In the genomic region with DNA sequence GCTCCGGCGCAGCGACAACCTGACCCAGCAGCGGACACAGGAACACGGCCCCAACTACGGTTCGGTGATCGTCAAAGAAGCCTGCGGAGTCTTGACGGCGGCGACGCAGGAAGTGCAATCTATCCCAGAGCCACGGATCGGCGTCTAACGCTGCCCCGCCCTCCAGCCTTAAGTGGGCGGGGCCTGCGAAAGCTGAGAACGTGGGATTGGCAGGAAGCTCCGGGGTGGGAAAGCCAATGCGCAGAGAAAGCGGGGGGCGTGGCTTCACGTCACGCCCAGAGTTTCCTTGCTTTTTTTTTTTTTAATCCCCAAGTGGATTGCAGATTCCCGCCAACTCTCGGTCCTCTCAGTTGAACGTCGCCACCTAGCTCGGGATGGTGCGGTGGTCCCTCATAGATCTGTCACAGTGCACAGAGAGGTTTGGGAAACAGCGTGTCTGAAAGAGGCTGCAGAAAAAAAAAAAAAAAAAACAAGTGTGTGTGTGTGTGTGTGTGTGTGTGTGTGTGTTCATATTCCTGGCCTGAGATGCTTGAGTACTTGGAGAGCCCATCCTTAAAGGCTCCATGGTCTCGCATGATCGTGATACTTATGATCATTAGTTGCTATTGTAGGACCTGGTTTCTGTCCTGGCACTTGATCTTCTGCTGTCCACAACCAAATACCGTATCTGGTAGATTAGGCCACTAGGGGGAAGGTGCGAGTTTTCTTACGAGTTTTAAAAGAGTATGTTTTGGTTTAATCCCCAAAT, we compare ENCODE assay signal across 8 mouse cellular contexts. TPM values are rescaled to one million over a fixed set of nuclear protein-coding genes. Genes with fewer than 3 reads are reported as not detected.
DNase-seq lines count a peak whose midpoint lies in the region; ATAC-seq lines count a peak whose summit lies in the region.

A gene (minus strand): TSS at position 114 of the 748 bp plus-strand sequence.

- peak; percentile 99 for DNase-seq in Muller cell, postnatal 12 days (ENCODE audit: inconsistent ontology term)
- peak; percentile 97 for DNase-seq in cerebellum, adult 9-11 months
- peak; percentile 94 to 98 for DNase-seq in frontal cortex, adult 2 months (ENCODE audit: extremely low spot score in 1 of 2, low spot score in 1 of 2)
- DNase-seq in hindbrain, embryonic 11.5 days (ENCODE audit: low spot score), result peak; percentile 100
- peak; percentile 98 for DNase-seq in layer of hippocampus, postnatal 10 days (ENCODE audit: low spot score in 2 of 2)
- DNase-seq in lung, postnatal 10 days, result peak; percentile 97
- peak; percentile 96 for DNase-seq in ovary, postnatal 36 days (ENCODE audit: low spot score)
- peak; percentile 98 for DNase-seq in thymus, postnatal 25 days

- H3K27me3 ChIP-seq in hindbrain, embryonic 11.5 days (ENCODE audit: control insufficient read depth, insufficient read depth, low read length), result no peaks in the 10 kb centered on the region

- WGBS in hindbrain, embryonic 11.5 days, result under 1% methylated on average over 39 of the region's 39 CpGs

- H3K36me3 ChIP-seq in hindbrain, embryonic 11.5 days (ENCODE audit: control insufficient read depth, insufficient read depth, low read length), result no peaks in the 10 kb centered on the region

- no peaks in the 10 kb centered on the region for H3K9me3 ChIP-seq in hindbrain, embryonic 11.5 days (ENCODE audit: control insufficient read depth, low read length)

- H3K9ac ChIP-seq in hindbrain, embryonic 11.5 days (ENCODE audit: low read depth, low read length), result peak within 1 kb of the TSS; percentile 85

- H3K27ac ChIP-seq in hindbrain, embryonic 11.5 days (ENCODE audit: low read depth, low read length), result peak within 1 kb of the TSS; percentile 39

- no peaks in the 10 kb centered on the region for H3K4me1 ChIP-seq in hindbrain, embryonic 11.5 days (replicated peaks; ENCODE audit: control insufficient read depth, insufficient read depth, low read length)

- peak within 1 kb of the TSS; percentile 89 for H3K4me3 ChIP-seq in hindbrain, embryonic 11.5 days (ENCODE audit: low read depth, low read length)

- peak within 1 kb of the TSS; percentile 81 for H3K4me2 ChIP-seq in hindbrain, embryonic 11.5 days (replicated peaks; ENCODE audit: low read depth, low read length)

- peak; percentile 94 for ATAC-seq in hindbrain, embryonic 11.5 days (ENCODE audit: low FRiP score)

RNA-seq across cellular contexts. Expression of the gene that starts here (rescaled TPM):
- polyA plus RNA-seq in frontal cortex, adult 2 months (2012; rRNA removed), result 156 and 166 TPM in 2 replicates
- polyA plus RNA-seq in hindbrain, embryonic 11.5 days (2014; fragmentation: Nextera tagmentation; extraction: Ambion mirVana), result 476 and 479 TPM in 2 replicates
- total RNA-seq in layer of hippocampus, postnatal 10 days (2021), result 100 to 1,000 TPM; 142 to 143 TPM

Comparison
In these comparisons a context has a peak if more than half of its experiments do, and no peak if none do; other contexts are left out.
1. Peak in every context shown above with its lines: DNase-seq, ATAC-seq, H3K4me3 ChIP-seq and H3K27ac ChIP-seq.